Mouse (Mus musculus) bone marrow macrophage, adult 2 months (primary cell): ENCODE measurements around the gene Gm20388. TPM values are rescaled to one million over a fixed set of nuclear protein-coding genes. Genes with fewer than 3 reads are reported as not detected.

Experiments used
- H3K27ac ChIP-seq: 2 replicates; pipeline ENCODE4 v1.5.1; 2012; ENCODE audit warnings: low read depth, low read length; ENCODE audit not compliant: insufficient read depth
- H3K4me1 ChIP-seq: 2 replicates; pipeline ENCODE4 v1.6.1; 2012; ENCODE audit warnings: low read length; ENCODE audit not compliant: control insufficient read depth, insufficient read depth
- H3K4me3 ChIP-seq: 2 replicates; pipeline ENCODE4 v1.5.1; 2012; ENCODE audit warnings: mild to moderate bottlenecking, low read length, moderate library complexity; ENCODE audit not compliant: insufficient read depth
- CTCF ChIP-seq: IDR thresholded peaks from 2 replicates; pipeline ENCODE4 v1.5.1; 2012; ENCODE audit warnings: low read depth, mild to moderate bottlenecking, low read length, moderate library complexity
- POLR2A ChIP-seq: IDR thresholded peaks from 2 replicates; pipeline ENCODE4 v1.6.1; 2012; ENCODE audit warnings: mild to moderate bottlenecking, low read depth, low read length, borderline replicate concordance
- polyA plus RNA-seq: library from polyadenylated mRNA; stranded (reverse); fragments of >200 nt; gene quantifications from 2 replicates; pipeline ENCODE4 v1.2.4, GENCODE M21; 2012; ENCODE audit not compliant: missing spikeins, insufficient read depth, insufficient read length

The Gm20388 gene
- polyA plus RNA-seq, 1 experiment: 32.7 TPM

DNA sequence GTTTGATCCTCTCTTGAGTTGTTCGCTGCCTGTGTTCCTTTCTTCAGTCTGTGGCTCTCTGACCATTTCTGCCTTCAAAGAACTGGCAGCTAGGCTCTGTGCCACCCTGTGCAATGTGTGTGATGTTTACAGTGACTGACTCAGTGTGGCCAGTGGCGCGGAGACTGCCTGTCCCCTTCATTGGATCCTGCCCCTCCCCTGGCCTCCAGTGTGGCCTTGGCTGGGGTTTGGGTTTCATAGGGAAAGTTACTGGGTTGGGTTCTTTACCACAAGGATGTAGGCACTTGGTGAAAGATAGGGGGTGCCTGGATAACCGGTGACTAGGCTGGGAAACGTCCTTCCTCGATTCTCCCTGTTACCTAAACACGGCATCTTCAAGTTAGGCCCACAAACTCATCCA lies 3774.2 kb downstream of the Gm20388 start:
- Histone ChIP-seq H3K4me3 (no peak overlapping the region), H3K27ac (no peak overlapping the region), H3K4me1 (peaks cover 2% of the 10 kb centered on the region; the same call in 1 of the 2 replicates)
- no peak for TF ChIP-seq CTCF
- TF ChIP-seq POLR2A: no peak

DNA sequence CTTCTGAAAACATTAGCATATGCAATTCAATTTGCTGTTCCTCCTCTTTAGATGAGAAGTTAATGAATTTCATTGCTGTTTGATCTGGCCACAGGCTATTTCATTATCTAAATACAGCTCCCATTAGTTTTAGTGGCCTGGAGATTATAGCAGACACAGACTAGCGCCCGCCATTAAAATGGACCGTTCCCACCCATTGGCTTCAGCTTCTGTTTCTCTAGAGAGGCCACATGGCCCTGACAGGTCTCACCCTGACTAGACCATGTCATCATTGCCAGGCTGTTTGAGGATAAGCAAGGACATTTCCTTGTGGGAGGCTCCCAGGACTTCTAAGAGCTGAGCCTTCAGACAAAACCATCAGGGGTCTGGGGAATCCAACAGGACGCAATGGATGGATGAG lies 3774.8 kb downstream of the Gm20388 start:
- Histone ChIP-seq H3K4me1 (no peaks in the 10 kb centered on the region), H3K4me3 (no peak overlapping the region), H3K27ac (no peak overlapping the region)
- TF ChIP-seq CTCF (no peak), POLR2A (no peak)

DNA sequence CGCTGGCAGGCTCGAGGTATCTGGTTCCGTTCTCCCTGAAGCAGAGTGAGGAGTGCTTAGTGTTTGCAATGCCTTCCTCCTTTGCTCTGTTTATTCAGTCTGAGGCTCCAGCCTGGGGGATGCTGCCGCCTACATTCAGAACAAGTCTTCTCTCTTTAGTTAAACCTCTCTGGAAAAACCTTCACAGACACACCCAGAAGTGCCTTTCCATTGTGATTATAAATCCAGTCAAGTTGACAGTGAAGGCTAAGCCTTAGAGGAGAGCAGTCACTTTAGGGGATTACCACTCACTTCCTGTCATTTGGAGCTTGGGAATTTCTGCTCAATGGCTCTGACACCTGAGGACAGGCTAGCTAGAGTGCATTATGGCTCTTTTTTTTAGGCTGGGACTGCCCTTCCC lies 3777.2 kb downstream of the Gm20388 start:
- H3K4me3 ChIP-seq: no peak overlapping the region
- H3K27ac ChIP-seq: no peak overlapping the region
- peaks cover 12% of the 10 kb centered on the region for H3K4me1 ChIP-seq
- TF ChIP-seq CTCF (no peak), POLR2A (no peak)

DNA sequence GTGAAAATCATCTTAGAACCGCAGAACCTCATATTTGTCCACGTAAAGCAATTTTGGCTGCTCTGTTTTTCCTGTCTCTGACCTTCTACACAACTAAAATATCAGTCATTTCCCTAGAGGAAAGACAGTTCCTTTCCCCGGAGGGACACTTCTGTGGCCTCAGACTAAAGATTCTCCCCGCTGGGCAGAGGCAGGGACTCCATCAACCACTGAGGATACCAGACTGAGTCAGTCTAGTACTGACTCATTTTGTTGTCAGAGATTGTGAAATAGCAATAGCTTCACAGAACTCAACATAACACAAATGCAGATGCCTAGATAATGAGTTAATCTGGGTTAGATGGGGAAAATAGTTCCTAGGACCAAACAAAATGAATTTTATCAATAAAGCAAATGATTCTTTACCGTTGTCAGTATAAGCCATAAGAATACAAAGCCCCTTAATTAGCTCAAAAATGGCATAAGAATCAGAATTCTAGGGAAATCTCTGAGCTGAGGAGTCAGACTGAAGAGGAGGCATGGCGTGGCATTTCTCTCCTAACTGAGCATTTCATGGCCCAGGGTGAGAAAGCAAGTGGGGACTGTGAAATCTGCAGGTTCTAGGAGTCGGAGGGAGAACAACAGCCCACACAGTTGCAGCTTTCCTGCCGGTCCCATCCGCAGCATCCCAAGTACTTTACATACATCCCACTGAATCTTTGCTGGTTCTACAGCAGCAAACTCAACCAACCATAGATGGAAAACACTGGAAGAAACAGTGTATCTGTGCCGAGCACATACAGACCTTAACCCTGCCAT lies 3781.7 kb downstream of the Gm20388 start:
- Histone ChIP-seq H3K4me3 (no peak overlapping the region), H3K27ac (no peak overlapping the region), H3K4me1 (peaks cover 15% of the 10 kb centered on the region)
- TF ChIP-seq CTCF (no peak), POLR2A (no peak)

DNA sequence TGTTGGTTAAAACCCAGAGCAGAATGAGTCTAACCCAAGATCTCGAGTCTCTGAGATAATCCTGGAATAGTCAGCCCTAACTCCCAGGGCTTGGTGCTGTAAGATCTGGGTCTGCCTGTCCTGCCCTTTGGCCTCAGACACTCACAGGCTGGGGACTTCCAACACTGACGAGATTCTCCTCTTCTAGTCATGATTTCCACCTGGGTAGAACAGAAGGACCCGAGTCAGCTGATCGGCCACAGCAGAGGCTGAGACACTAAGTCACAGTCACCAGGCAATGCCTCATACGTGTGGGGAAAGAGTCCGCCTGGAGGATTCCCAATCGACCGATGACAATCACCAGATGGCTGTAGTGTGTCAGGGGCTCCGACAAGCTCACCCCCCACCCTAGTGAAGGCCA lies 3785.5 kb downstream of the Gm20388 start:
- TF ChIP-seq POLR2A (no peak), CTCF (no peak)
- no peak overlapping the region for H3K27ac ChIP-seq
- no peak overlapping the region for H3K4me3 ChIP-seq
- H3K4me1 ChIP-seq: peaks cover 15% of the 10 kb centered on the region

DNA sequence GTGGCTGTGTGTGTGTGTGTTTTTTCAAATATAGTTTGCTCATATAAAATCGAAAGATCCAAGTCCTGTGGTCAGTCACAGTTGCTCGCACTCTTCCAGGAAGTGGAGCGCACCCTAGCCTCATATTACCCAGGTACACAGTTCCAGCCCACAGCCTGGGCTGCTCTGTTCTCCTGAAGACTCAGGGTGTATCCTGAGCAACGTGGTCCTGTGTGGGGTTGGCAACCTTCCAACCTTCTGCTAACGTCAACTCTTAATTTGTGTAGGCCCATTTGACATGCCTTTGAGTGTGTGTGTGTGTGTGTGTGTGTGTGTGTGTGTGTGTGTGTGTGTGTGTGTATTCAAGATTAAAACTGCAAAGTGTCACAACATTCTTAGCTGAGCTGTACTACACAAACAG lies 3786.7 kb downstream of the Gm20388 start:
- no peak for TF ChIP-seq CTCF
- TF ChIP-seq POLR2A: no peak
- no peak overlapping the region for H3K4me3 ChIP-seq
- H3K4me1 ChIP-seq: peaks cover 7% of the 10 kb centered on the region; the same call in 1 of the 2 replicates
- H3K27ac ChIP-seq: no peak overlapping the region

DNA sequence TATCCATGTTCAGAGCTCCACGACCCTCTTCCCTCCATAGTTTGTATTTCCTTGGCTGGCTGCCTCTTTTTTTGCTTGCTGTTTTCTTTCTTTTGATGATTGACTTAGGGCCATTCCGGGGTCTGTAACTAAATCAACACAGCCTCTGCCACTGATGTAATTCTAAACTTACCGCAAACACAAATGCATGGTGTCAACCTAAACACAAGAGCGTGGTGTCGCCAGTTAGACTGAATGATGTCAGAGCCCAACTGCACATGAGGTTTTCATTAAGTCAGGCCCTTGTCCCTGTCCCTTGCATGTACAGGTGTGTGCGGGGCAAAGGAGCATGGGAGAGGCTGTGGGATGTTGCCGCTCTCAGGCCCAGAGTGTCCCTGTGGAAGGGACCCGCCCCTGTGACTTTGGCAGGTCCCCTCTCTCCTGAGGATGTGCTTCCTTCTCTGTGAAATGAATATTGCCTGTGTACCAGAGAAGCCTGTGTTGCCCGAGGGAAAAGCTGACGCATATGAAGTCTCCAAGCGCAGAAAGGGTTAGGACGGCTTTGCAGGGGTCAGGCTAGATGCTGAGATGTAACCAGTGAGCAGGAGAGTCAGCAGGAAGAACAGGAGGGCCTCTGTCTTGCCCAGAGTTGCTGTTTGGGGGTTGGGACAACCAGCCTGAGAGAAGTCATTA lies 3789.9 kb downstream of the Gm20388 start:
- no peak overlapping the region for H3K27ac ChIP-seq
- H3K4me1 ChIP-seq: no peaks in the 10 kb centered on the region
- TF ChIP-seq POLR2A (no peak), CTCF (no peak)
- H3K4me3 ChIP-seq: no peak overlapping the region

DNA sequence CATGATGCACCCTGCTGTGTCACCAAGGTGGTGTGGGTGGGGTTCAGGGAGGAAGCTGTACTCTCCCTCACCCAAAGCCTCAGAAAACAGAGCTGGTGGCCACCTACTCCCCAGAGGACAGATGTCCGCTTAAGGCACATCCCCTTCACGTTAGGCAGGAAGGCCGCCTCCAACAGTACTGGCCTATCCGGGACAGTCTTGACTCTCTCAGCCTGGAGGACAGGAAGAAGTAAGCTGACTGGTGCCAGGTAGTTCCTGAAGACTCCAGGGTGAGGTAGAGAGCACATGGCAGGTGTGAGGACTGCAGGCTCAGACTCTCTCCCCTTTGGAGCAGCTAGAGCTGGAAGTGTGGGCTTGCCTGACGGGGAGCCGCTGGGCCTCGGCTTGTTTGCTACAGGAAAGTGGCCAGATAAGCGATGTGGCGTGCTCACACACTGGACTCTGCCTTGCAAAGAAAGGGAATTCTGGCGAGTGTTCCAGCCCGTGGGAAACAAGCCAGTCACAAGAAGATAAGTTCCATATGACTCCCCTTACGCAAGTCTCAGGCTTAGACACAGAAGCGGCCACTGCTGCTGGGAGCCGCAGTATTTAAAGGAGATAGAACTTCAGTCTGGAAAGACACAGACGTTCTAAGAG lies 3791.4 kb downstream of the Gm20388 start:
- H3K4me3 ChIP-seq: no peak overlapping the region
- no peak overlapping the region for H3K27ac ChIP-seq
- TF ChIP-seq POLR2A (no peak), CTCF (no peak)
- no peaks in the 10 kb centered on the region for H3K4me1 ChIP-seq

DNA sequence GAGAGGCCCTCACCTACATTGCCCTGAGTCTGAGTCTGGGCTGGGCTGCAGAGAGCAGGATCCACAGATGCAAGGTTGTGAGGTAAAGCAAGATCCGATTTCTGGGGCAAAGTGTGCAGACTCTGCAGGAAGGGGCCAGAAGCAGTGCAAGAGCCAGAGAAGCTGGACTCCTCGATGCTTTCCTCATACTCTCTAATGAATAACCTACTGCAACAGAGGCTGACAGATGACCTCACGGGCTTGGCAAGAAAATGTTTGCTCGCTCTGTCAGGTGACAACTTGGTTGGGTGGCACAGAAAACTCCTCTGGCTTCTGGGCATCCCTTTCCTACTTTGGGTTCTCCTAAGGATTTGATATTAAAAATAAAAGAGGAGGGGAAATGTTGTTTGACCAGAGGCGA lies 3794.7 kb downstream of the Gm20388 start:
- no peak overlapping the region for H3K27ac ChIP-seq
- no peak overlapping the region for H3K4me3 ChIP-seq
- no peaks in the 10 kb centered on the region for H3K4me1 ChIP-seq
- TF ChIP-seq POLR2A (no peak), CTCF (no peak)

DNA sequence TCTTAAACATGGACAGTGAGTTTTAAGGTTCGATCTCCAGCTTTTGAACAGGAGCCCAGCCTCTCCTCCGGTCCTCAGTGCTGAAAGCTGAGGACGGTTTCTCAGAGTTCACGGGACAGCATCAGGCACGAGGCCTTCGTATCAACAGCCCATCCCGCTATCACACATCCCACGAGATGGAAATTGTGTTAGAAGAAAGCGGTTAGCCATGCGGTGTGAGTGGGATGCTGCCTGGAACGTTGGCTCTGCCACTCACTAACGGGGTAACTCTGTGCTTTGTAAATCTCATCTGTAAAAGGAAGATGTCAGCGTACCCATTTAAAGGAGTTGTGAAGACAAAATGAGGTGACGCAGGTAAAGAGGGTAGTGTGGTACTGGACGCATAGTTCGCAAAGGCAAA lies 3796.5 kb downstream of the Gm20388 start:
- TF ChIP-seq CTCF: no peak
- TF ChIP-seq POLR2A: no peak
- Histone ChIP-seq H3K4me1 (no peaks in the 10 kb centered on the region), H3K27ac (no peak overlapping the region), H3K4me3 (no peak overlapping the region)
